Mouse (Mus musculus) A20 (cell line): ENCODE data around the gene Dmwd.

Experiments used
- DNase-seq: peaks from one replicate; pipeline ENCODE4 v3.0.0-alpha.2; 2011; ENCODE audit warnings: low read depth, low spot score

Dmwd gene

DNA sequence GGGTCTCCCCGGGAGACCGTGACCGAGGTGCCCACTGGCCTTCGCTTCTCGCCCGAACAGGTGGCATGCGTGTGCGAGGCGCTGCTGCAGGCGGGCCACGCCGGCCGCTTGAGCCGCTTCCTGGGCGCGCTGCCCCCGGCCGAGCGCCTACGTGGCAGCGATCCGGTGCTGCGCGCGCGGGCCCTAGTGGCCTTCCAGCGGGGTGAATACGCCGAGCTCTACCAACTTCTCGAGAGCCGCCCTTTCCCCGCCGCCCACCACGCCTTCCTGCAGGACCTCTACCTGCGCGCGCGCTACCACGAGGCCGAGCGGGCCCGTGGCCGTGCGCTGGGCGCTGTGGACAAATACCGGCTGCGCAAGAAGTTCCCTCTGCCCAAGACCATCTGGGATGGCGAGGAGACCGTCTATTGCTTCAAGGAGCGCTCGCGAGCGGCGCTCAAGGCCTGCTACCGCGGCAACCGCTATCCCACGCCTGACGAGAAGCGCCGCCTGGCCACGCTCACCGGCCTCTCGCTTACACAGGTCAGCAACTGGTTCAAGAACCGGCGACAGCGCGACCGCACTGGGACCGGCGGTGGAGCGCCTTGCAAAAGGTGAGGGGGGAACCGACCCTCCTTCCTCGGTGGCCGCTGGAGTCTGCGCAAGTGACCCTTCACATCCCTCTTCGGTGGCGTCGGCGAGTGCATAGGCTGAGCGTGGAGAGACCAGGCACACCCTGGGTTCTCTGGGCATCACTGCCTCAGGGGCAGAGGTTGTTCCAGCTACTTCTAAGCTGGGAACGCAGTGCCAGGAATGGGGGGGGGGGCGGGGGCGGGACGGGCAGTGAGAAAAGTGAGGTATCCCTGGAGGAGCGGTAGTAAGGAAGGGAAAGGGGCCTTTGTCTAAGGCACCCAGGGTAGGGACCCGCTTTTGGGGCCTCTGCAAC lies 19.1 kb downstream of the Dmwd start:
- peak; percentile 77 for DNase-seq

DNA sequence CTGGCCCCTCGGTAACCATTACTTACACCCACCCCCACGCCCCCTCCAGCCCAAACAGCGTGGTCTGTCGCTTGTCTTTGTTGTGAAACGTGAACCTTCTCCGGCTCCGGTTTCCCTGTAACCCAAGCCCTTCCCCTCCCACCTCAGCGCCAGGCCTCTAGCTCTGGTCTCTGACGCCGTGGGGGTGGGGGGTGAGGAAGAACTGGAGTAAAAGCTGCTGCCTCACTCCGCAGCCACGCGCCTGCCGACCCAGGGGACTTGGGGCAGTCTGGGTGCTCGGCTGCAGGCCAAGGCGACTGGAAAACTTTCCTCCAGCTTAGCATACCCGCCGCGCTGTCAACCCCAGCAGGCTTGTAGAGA lies 19.7 kb downstream of the Dmwd start:
- DNase-seq: no peak

- DNase-seq: no peak
Observed at GRCm38 (mm10) chr7:19096421-19096976, 20.5 kb downstream of the Dmwd start.

DNA sequence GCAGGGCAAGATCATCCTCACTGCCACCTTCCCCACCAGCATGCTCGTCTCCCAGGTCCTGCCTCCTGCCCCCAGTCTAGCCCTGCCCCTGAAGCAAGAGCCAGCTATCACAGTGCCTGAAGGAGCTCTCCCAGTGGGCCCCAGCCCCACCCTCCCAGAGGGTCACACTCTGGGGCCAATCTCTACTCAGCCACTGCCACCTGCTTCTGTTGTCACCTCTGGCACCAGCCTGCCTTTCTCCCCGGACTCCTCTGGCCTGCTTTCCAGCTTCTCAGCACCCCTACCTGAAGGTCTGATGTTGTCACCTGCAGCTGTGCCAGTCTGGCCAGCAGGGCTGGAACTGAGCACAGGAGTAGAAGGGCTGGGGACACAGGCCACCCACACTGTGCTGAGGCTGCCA lies 21.2 kb downstream of the Dmwd start:
- DNase-seq: no peak

DNA sequence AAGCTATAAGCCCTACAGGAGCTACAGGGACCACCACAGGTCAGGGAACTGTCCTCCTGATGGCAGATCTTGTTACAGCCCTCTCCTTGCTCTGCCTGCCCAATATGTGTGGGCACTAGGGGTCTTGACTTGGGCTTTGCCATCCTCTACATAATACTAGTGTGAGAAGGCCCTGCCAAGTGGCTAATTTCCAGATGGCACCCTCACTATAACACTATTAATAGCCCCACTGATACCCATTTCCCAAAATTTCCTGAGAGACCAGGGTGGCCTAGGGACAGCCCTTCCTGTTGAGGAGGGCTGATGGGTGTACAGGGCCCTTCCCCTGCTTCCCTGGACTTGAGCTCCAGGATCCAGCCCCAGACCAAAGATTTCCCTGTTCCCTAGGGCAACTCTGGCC lies 21.8 kb downstream of the Dmwd start:
- DNase-seq: no peak

GRCm38 (mm10) chr7:19098811-19099210 lies 22.8 kb downstream of the Dmwd start:
- no peak for DNase-seq

- no peak for DNase-seq
Observed at GRCm38 (mm10) chr7:19100290-19100689, 24.3 kb downstream of the Dmwd start.

DNA sequence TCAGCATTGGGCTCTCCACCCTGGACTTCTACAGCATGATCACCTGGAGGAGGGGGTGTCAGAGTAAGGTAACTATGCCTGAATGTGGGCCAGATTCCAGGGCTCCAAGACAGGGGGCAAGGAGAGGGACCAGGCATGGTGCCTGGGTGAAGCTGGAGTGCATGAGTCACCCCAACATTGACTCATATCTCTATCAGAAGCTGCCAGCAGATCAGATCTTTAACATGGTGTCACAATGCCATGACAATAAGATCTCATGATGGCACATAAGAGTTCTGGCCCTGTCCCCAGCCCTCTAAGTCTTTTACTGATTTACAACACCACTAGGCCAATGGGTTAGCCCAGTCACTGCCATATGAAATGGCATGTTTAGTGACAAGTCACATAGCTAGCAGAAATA lies 27.7 kb downstream of the Dmwd start:
- DNase-seq: no peak

- no peak for DNase-seq
Observed at GRCm38 (mm10) chr7:19104486-19104885, 28.5 kb downstream of the Dmwd start.

GRCm38 (mm10) chr7:19107436-19107835 lies 31.4 kb downstream of the Dmwd start:
- DNase-seq: no peak

GRCm38 (mm10) chr7:19109565-19109964 lies 33.5 kb downstream of the Dmwd start:
- no peak for DNase-seq

GRCm38 (mm10) chr7:19118028-19118771 lies 42.2 kb downstream of the Dmwd start, which contains the start of gene Gm4969:
Gene Gm4969, minus strand, starts transcription at chr7:19118368.
- no peak for DNase-seq

DNA sequence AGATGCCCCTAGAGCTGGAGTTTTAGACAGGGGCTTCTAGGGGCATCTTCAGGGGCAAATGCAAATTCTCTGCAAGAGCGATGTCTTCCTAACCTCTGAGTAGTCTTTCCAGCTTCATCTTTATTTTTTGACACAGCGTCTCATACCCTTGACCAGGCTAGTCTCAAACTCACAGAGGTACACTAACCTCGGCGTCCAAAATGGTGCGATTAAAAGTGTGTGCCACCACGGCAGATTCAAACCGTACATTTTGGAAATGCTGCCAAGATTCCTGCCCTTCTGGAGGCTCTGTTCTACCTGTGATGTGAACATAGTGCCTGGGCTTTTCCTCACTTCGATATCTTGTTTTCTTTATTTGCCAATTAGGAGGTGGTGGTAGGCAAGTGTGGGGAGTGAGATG lies 43.1 kb downstream of the Dmwd start:
- no peak for DNase-seq

GRCm38 (mm10) chr7:19119631-19120429 lies 43.8 kb downstream of the Dmwd start, which contains the start of gene Fbxo46:
Gene Fbxo46, plus strand, starts transcription at chr7:19119859.
- peak; percentile 96 for DNase-seq

GRCm38 (mm10) chr7:19121686-19122085 lies 45.7 kb downstream of the Dmwd start:
- no peak for DNase-seq

DNA sequence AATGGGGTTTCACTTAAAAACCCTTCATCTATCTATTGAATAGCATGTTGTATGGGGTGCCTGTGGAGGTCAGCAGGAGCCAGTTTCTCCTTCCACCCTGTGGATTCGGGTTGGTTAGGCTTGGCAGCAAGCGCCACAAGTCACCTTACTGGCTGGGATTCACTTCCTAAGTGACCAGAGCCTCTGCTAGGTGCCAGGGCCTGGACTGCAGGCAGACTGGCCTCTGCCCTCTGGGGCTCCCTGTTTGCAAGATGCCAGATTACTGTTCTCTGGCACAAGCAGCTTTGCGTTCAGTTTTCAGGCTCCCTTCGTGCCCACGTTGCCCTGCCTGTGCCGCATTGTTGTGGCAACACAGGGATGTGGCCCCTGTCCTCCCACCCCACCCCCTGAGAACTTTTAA lies 48.7 kb downstream of the Dmwd start:
- DNase-seq: no peak

DNA sequence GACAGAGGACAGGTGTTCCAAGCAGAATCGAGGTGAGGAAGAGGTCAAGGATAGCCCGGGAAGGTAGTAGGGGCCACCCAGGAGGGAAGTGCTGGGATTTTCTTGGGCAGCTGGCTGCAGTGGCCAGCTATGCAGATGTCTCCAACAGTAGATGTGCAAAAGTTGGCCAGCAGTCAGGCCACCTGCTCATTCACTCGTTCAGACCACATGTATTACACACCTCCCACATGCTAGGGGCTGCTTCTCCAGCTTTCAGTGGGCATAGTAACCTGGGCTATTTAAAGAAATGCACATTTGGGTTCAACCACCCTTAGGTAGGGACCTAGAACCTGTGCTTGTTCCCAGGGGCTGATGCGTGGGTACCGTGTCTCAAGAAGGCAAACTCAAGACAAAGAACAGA lies 51.7 kb downstream of the Dmwd start:
- DNase-seq: no peak

- DNase-seq: no peak
Observed at GRCm38 (mm10) chr7:19129396-19129795, 53.4 kb downstream of the Dmwd start.

GRCm38 (mm10) chr7:19130657-19131056 lies 54.6 kb downstream of the Dmwd start:
- peak; percentile 44 for DNase-seq

GRCm38 (mm10) chr7:19131324-19131848 lies 55.4 kb downstream of the Dmwd start:
- DNase-seq: peak; percentile 95
